Mouse (Mus musculus): Measurements from ENCODE around the gene Rpp25l.

Gene Rpp25l

GRCm38 (mm10) chr4:41671500-41671899, 41.8 kb downstream of the Rpp25l start:
- no peak for DNase-seq (ENCODE audit: low read depth, low spot score)

- DNase-seq (ENCODE audit: low read depth, low spot score) = no peak
Observed at GRCm38 (mm10) chr4:41670836-41671235, 42.5 kb downstream of the Rpp25l start.

- no peak for DNase-seq (ENCODE audit: low read depth, low spot score)
Observed at GRCm38 (mm10) chr4:41666646-41667045, 46.7 kb downstream of the Rpp25l start.

GRCm38 (mm10) chr4:41665009-41665675, 48.2 kb downstream of the Rpp25l start:
- DNase-seq (ENCODE audit: low read depth, low spot score) = peak; percentile 23

- DNase-seq (ENCODE audit: low read depth, low spot score) = peak; percentile 69
Observed at GRCm38 (mm10) chr4:41664533-41664932, 48.8 kb downstream of the Rpp25l start.

GRCm38 (mm10) chr4:41663614-41664013, 49.7 kb downstream of the Rpp25l start:
- DNase-seq (ENCODE audit: low read depth, low spot score) = no peak

- DNase-seq (ENCODE audit: low read depth, low spot score) = no peak
Observed at GRCm38 (mm10) chr4:41662723-41663122, 50.6 kb downstream of the Rpp25l start.

Measured in R1 (cell line).